Mouse (Mus musculus) liver, postnatal 0 days (tissue): Measurements from ENCODE around the gene Slc5a10.

Source experiments
- CTCF ChIP-seq: sonication (generic); IDR thresholded peaks from 2 replicates; pipeline ENCODE4 v1.5.1; 2016; ENCODE audit warnings: antibody characterized with exemption, low read depth
- EP300 ChIP-seq: IDR thresholded peaks from 2 replicates; pipeline ENCODE4 v1.6.1; 2016; ENCODE audit warnings: antibody characterized with exemption, low read depth, mild to moderate bottlenecking

- TF ChIP-seq CTCF, result no peak
- TF ChIP-seq EP300, result no peak
Measured at GRCm38 (mm10) chr11:61626509-61626908, 94.1 kb downstream of the Slc5a10 start.
